In genomic region chr19:14426244-14426868, GRCm38 (mm10) we compare ENCODE assay signal across 15 mouse cellular contexts.
DNase-seq lines count a peak whose midpoint lies in the region; ATAC-seq and TF ChIP-seq lines count a peak whose summit lies in the region.
"Had no signal": no experiment of that assay in that cellular context is flagged by ENCODE, and none has a peak within 500 bp of the region (broad histone marks: within the 10 kb centered on the region; RNA-seq: fewer than 3 reads in every experiment).

No protein-coding gene starts in this region.

- H3K4me2 ChIP-seq in forebrain, embryonic 11.5 days (ENCODE audit: low read depth, low read length, severe bottlenecking), result no peak overlapping the region
- H3K4me2 ChIP-seq in forebrain, postnatal 0 days (ENCODE audit: low read depth), result no peak overlapping the region
- no peak overlapping the region for H3K4me2 ChIP-seq in liver, embryonic 13.5 days
- peak overlapping the region; percentile 29 for H3K4me2 ChIP-seq in limb, embryonic 14.5 days (replicated peaks; ENCODE audit: low read depth, low read length, severe bottlenecking)
- H3K4me2 ChIP-seq in midbrain, embryonic 13.5 days (replicated peaks), result no peak overlapping the region
- H3K4me2 ChIP-seq: heart, embryonic 11.5 days; hindbrain, embryonic 15.5 days had no signal

- no peak overlapping the region for H3K27ac ChIP-seq in forebrain, embryonic 11.5 days (ENCODE audit: low read depth, low read length)
- no peak overlapping the region for H3K27ac ChIP-seq in forebrain, postnatal 0 days (ENCODE audit: low read depth, low read length)
- H3K27ac ChIP-seq in liver, embryonic 13.5 days, result no peak overlapping the region
- H3K27ac ChIP-seq in limb, embryonic 14.5 days (replicated peaks; ENCODE audit: low read depth, low read length), result no peak overlapping the region
- H3K27ac ChIP-seq in midbrain, embryonic 13.5 days, result no peak overlapping the region
- H3K27ac ChIP-seq: gastrocnemius, adult 2 months; hindbrain, embryonic 15.5 days had no signal

- no peaks in the 10 kb centered on the region for H3K9me3 ChIP-seq in forebrain, embryonic 11.5 days (ENCODE audit: control insufficient read depth, low read length)
- no peaks in the 10 kb centered on the region for H3K9me3 ChIP-seq in forebrain, postnatal 0 days (ENCODE audit: low read length)
- H3K9me3 ChIP-seq in liver, embryonic 13.5 days (replicated peaks), result no peaks in the 10 kb centered on the region
- no peaks in the 10 kb centered on the region for H3K9me3 ChIP-seq in limb, embryonic 14.5 days (ENCODE audit: control insufficient read depth, low read length)
- no peaks in the 10 kb centered on the region for H3K9me3 ChIP-seq in midbrain, embryonic 13.5 days
- H3K9me3 ChIP-seq: hindbrain, embryonic 15.5 days had no signal

- TF ChIP-seq POLR2A in limb, embryonic 14.5 days (IDR thresholded peaks at IDR 0.05; ENCODE audit: borderline replicate concordance, extremely low read depth, insufficient read depth, insufficient read length), result no peak

- no peaks in the 10 kb centered on the region for H3K36me3 ChIP-seq in forebrain, embryonic 11.5 days (ENCODE audit: control insufficient read depth, insufficient read depth, low read length)
- H3K36me3 ChIP-seq in forebrain, postnatal 0 days (ENCODE audit: insufficient read depth), result no peaks in the 10 kb centered on the region
- no peaks in the 10 kb centered on the region for H3K36me3 ChIP-seq in liver, embryonic 13.5 days
- H3K36me3 ChIP-seq in limb, embryonic 14.5 days (ENCODE audit: control insufficient read depth, insufficient read depth, low read length), result no peaks in the 10 kb centered on the region
- no peaks in the 10 kb centered on the region for H3K36me3 ChIP-seq in midbrain, embryonic 13.5 days
- H3K36me3 ChIP-seq: hindbrain, embryonic 15.5 days had no signal

- WGBS in forebrain, embryonic 11.5 days, result 53% methylated on average over 19 of the region's 19 CpGs
- 55% methylated on average over 19 of the region's 19 CpGs for WGBS in forebrain, postnatal 0 days
- WGBS in liver, embryonic 13.5 days (ENCODE audit: insufficient replicate concordance), result 51% methylated on average over 19 of the region's 19 CpGs
- WGBS in limb, embryonic 14.5 days, result 8% methylated on average over 19 of the region's 19 CpGs
- WGBS in midbrain, embryonic 13.5 days, result 68% methylated on average over 19 of the region's 19 CpGs

- TF ChIP-seq CTCF in forebrain, postnatal 0 days (IDR thresholded peaks at IDR 0.05; ENCODE audit: low read depth), result no peak

- H3K27me3 ChIP-seq in forebrain, embryonic 11.5 days (ENCODE audit: control insufficient read depth, insufficient read depth, low read length), result no peaks in the 10 kb centered on the region
- peaks cover 3% of the 10 kb centered on the region; the same call in 1 of the 2 replicates for H3K27me3 ChIP-seq in forebrain, postnatal 0 days (ENCODE audit: insufficient read depth, low read length)
- H3K27me3 ChIP-seq in liver, embryonic 13.5 days, result no peaks in the 10 kb centered on the region
- H3K27me3 ChIP-seq in limb, embryonic 14.5 days (ENCODE audit: control insufficient read depth, insufficient read depth, low read length), result no peaks in the 10 kb centered on the region
- no peaks in the 10 kb centered on the region; the same call in 1 of the 2 replicates for H3K27me3 ChIP-seq in midbrain, embryonic 13.5 days

- H3K9ac ChIP-seq in forebrain, embryonic 11.5 days (ENCODE audit: low read length), result no peak overlapping the region
- no peak overlapping the region for H3K9ac ChIP-seq in forebrain, postnatal 0 days
- H3K9ac ChIP-seq in liver, embryonic 13.5 days, result no peak overlapping the region
- H3K9ac ChIP-seq in limb, embryonic 14.5 days (ENCODE audit: low read depth, low read length, severe bottlenecking), result no peak overlapping the region
- H3K9ac ChIP-seq in midbrain, embryonic 13.5 days (replicated peaks), result no peak overlapping the region
- H3K9ac ChIP-seq: hindbrain, embryonic 15.5 days had no signal

- no peak overlapping the region for H3K4me3 ChIP-seq in forebrain, embryonic 11.5 days (ENCODE audit: low read depth, low read length)
- H3K4me3 ChIP-seq in forebrain, postnatal 0 days (ENCODE audit: low read depth, low read length), result no peak overlapping the region
- no peak overlapping the region for H3K4me3 ChIP-seq in liver, embryonic 13.5 days (replicated peaks)
- H3K4me3 ChIP-seq in limb, embryonic 14.5 days (replicated peaks; ENCODE audit: low read length), result no peak overlapping the region
- no peak overlapping the region for H3K4me3 ChIP-seq in midbrain, embryonic 13.5 days (replicated peaks)
- H3K4me3 ChIP-seq: gastrocnemius, adult 2 months; hindbrain, embryonic 15.5 days had no signal

- peak; percentile 51; the same call in 1 of the 2 replicates for ATAC-seq in forebrain, embryonic 11.5 days (replicated peaks; ENCODE audit: low FRiP score)
- no peak for ATAC-seq in forebrain, postnatal 0 days
- peak; percentile 77 for ATAC-seq in liver, embryonic 13.5 days (ENCODE audit: low read depth)
- no peak; the same call in 1 of the 2 replicates for ATAC-seq in limb, embryonic 14.5 days (ENCODE audit: low FRiP score, low read depth)
- no peak for ATAC-seq in midbrain, embryonic 13.5 days

- H3K4me1 ChIP-seq in forebrain, embryonic 11.5 days (replicated peaks; ENCODE audit: control insufficient read depth, insufficient read depth, low read length), result peaks cover 6% of the 10 kb centered on the region; the same call in 1 of the 2 replicates
- H3K4me1 ChIP-seq in forebrain, postnatal 0 days (ENCODE audit: insufficient read depth), result no peaks in the 10 kb centered on the region
- H3K4me1 ChIP-seq in liver, embryonic 13.5 days (replicated peaks), result peaks cover 36% of the 10 kb centered on the region
- H3K4me1 ChIP-seq in limb, embryonic 14.5 days (ENCODE audit: control insufficient read depth, insufficient read depth, low read length), result peaks cover 9% of the 10 kb centered on the region
- H3K4me1 ChIP-seq in midbrain, embryonic 13.5 days (replicated peaks), result 0 out of 2 replicates have a peak, but pooled peaks cover 7% of the 10 kb centered on the region
- H3K4me1 ChIP-seq: hindbrain, embryonic 15.5 days had no signal

- DNase-seq in forebrain, embryonic 11.5 days (ENCODE audit: low spot score), result no peak
- no peak for DNase-seq in forebrain, postnatal 0 days
- DNase-seq in liver, embryonic 13.5 days, result no peak
- DNase-seq in liver (no peak), adipocyte (ENCODE audit: low spot score) (no peak)
- no peak for DNase-seq in limb, embryonic 14.5 days (ENCODE audit: low spot score)
- peak; percentile 13 for DNase-seq in yolk sac, embryonic 10.5 days (ENCODE audit: low spot score)
- DNase-seq: cerebellum, postnatal 10 days; gastrocnemius, adult 2 months; left cerebral cortex, postnatal 4 days; lung, postnatal 4 days; thymus, adult 18-20 months had no signal

Comparison
In these comparisons a context has a peak if more than half of its experiments do, and no peak if none do; other contexts are left out.
1. ATAC-seq: peak in forebrain, embryonic 11.5 days (single experiment) and liver, embryonic 13.5 days (single experiment); none in forebrain, postnatal 0 days (single experiment), limb, embryonic 14.5 days (single experiment) and midbrain, embryonic 13.5 days (single experiment).